Mouse (Mus musculus) heart, embryonic 11.5 days (tissue): ENCODE results near the gene Eln. TPM values are rescaled to one million over a fixed set of nuclear protein-coding genes. Genes with fewer than 3 reads are reported as not detected.

ENCODE experiments used
- ATAC-seq: fragments of 200-750 bp; cut with Nextera tagmentation; replicated peaks from 2 replicates; pipeline ENCODE4 v1.8.0; 2017; ENCODE audit warnings: moderate library complexity; ENCODE audit not compliant: insufficient number of reproducible peaks, low FRiP score, low TSS enrichment
- H3K27ac ChIP-seq: fragments of 300-500 bp; sonication (generic); 2 replicates; pipeline ENCODE4 v1.5.1; 2014; ENCODE audit warnings: mild to moderate bottlenecking, low read depth, low read length
- H3K27me3 ChIP-seq: fragments of 300-500 bp; sonication (generic); 2 replicates; pipeline ENCODE4 v1.6.1; 2014; ENCODE audit warnings: mild to moderate bottlenecking, low read length, mixed read lengths; ENCODE audit not compliant: control insufficient read depth, insufficient read depth
- H3K36me3 ChIP-seq: fragments of 300-500 bp; sonication (generic); 2 replicates; pipeline ENCODE4 v1.6.1; 2014; ENCODE audit warnings: mild to moderate bottlenecking, low read length, moderate library complexity, mixed read lengths; ENCODE audit not compliant: control insufficient read depth, insufficient read depth
- H3K4me1 ChIP-seq: fragments of 300-500 bp; sonication (generic); 2 replicates; pipeline ENCODE4 v1.6.1; 2014; ENCODE audit warnings: low read length; ENCODE audit not compliant: control insufficient read depth, insufficient read depth
- H3K4me2 ChIP-seq: fragments of 300-500 bp; sonication (generic); 2 replicates; pipeline ENCODE4 v1.6.1; 2014; ENCODE audit warnings: mild to moderate bottlenecking, moderate library complexity
- H3K4me3 ChIP-seq: fragments of 300-500 bp; sonication (generic); 2 replicates; pipeline ENCODE4 v1.5.1; 2014; ENCODE audit warnings: low read depth, low read length
- H3K9ac ChIP-seq: fragments of 300-500 bp; sonication (generic); 2 replicates; pipeline ENCODE4 v1.6.1; 2014; ENCODE audit warnings: mild to moderate bottlenecking, low read depth, low read length, moderate library complexity
- H3K9me3 ChIP-seq: fragments of 300-500 bp; sonication (generic); replicated peaks from 2 replicates; pipeline ENCODE4 v1.6.1; 2016; ENCODE audit warnings: low read length; ENCODE audit not compliant: control insufficient read depth
- WGBS: fragments of 180-500 bp; shearing (Covaris S2); extraction: QIAGEN DNeasy Blood & Tissue Kit; methylation state at CpG from one replicate; pipeline ENCODE4 v1.1.7; 2014; ENCODE audit not compliant: insufficient replicate concordance; 5-methylcytosine and 5-hydroxymethylcytosine counted together
- polyA plus RNA-seq: library from polyadenylated mRNA; unstranded; fragments of >200 nt; fragmentation: Nextera tagmentation; extraction: Ambion mirVana; gene quantifications from 2 replicates; pipeline ENCODE4 v1.2.1, GENCODE M21; 2014

Eln gene
- polyA plus RNA-seq, 1 experiment from 2014 or later = 24.3 TPM

DNA sequence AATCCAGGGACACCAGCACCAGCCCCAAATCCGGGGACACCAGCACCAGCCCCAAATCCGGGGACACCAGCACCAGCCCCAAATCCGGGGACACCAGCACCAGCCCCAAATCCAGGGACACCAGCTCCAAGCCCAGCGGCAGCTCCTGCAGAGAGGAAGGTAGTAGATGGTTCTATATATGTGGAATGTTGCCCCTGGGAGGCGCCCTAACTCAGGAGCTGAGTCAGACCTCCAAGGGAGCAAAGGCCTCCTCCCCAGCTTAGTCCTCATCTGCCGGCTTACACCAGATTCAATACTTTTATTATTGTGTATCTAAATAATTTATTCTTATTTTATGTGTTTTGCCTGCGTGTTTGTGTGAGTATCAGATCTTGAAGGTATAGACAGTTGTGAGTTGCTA, 36.0 kb downstream of the Eln start:
- no peaks in the 10 kb centered on the region for H3K36me3 ChIP-seq
- 55% methylated on average over 7 of the region's 7 CpGs for WGBS
- H3K9me3 ChIP-seq = no peaks in the 10 kb centered on the region
- no peak overlapping the region for H3K4me3 ChIP-seq
- no peaks in the 10 kb centered on the region for H3K4me1 ChIP-seq
- no peak overlapping the region for H3K9ac ChIP-seq
- H3K4me2 ChIP-seq = no peak overlapping the region
- no peak for ATAC-seq
- no peak overlapping the region for H3K27ac ChIP-seq
- 0 out of 2 replicates have a peak, but pooled peaks cover 2% of the 10 kb centered on the region for H3K27me3 ChIP-seq

DNA sequence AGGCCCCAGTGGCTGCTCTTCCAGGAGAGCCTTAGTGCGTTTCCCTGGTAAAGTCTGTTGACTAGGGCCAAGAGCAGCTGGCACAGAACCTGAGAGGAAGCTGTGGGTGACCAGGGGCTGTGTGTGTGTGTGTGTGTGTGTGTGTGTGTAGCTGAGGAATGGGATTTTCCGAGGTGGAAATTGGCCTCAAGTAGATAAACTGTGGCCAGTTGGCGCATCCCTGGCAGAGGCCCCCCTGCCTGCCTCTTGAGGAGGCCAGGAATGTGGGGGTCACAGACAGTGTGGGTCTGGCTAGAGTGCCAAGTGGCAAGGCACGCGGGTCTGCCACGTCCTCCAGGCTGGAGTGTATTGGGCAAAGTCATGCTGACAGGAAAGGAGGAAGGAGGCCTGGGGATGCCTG, 37.8 kb downstream of the Eln start:
- H3K4me3 ChIP-seq = no peak overlapping the region
- H3K4me1 ChIP-seq = no peaks in the 10 kb centered on the region
- H3K9me3 ChIP-seq = no peaks in the 10 kb centered on the region
- no peak overlapping the region for H3K4me2 ChIP-seq
- ATAC-seq = no peak
- no peak overlapping the region for H3K9ac ChIP-seq
- WGBS = 54% methylated on average over 6 of the region's 6 CpGs
- no peak overlapping the region for H3K27ac ChIP-seq
- 0 out of 2 replicates have a peak, but pooled peaks cover 2% of the 10 kb centered on the region for H3K27me3 ChIP-seq
- no peaks in the 10 kb centered on the region for H3K36me3 ChIP-seq

DNA sequence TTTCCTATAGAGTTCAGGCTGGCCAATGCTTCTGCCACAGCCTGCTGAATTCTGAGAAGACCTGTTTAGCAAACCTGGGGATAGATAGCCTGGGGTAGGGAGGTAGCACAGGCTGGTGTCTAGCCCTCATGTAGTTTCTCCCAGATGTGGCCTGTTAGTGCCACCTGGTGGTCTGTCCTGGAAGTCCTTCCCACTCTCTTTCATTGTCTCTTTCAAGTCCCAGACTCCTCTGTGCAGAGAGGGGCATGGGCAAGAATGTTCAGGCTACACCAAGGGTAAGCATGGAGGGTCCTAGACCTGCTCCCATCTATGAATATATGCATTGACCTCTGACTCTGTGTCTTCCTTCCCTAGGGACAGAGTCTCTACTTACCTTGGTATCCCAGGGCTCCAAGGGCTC, 43.0 kb downstream of the Eln start:
- no peaks in the 10 kb centered on the region for H3K36me3 ChIP-seq
- no peak overlapping the region for H3K27ac ChIP-seq
- no peak for ATAC-seq
- no peak overlapping the region for H3K9ac ChIP-seq
- no peak overlapping the region for H3K4me3 ChIP-seq
- H3K9me3 ChIP-seq = no peaks in the 10 kb centered on the region
- no peaks in the 10 kb centered on the region for H3K4me1 ChIP-seq
- 0 out of 2 replicates have a peak, but pooled peaks cover 5% of the 10 kb centered on the region for H3K27me3 ChIP-seq
- H3K4me2 ChIP-seq = no peak overlapping the region

DNA sequence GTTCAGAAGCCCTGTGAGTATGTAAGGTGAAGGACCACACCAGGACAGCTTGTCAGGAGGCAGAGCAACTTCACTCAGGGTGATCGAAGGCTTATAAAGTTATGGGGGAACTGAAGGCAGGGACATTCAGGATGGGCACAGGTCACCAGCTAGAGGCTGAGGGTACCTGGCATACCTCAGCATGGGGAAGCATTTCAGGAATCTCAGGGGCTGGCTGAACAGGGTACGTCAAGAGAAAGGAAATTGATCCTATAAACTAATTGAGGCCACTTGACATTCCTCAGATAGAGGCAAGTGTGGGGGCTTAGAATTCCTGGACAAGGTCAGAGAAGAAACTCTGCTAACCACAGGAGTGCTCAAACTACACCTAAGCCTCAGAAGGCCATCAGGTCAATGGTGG, 51.6 kb downstream of the Eln start:
- no peak for ATAC-seq

DNA sequence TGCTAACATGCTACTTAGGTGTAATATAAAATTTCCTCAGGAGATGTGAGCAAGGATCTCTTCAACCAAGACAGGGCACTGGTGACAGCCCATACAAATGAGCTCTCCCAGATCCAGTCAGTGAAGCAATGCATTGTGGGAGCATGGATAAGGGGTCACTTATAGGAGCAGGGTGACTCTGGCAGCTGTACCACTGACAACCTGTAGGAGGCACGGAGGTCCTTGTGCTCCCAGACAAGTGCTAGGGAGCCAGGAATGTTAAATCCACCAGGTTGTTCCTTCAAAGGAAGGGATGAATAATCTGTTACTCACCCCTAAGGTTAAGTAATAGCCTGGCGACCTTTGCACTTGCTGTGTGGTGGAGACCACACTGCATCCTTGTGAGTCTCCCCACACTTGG, 52.0 kb downstream of the Eln start:
- Histone ChIP-seq H3K36me3 (no peaks in the 10 kb centered on the region), H3K4me1 (0 out of 2 replicates have a peak, but pooled peaks cover 8% of the 10 kb centered on the region), H3K4me2 (no peak overlapping the region), H3K9ac (no peak overlapping the region), H3K9me3 (no peaks in the 10 kb centered on the region), H3K27ac (no peak overlapping the region), H3K27me3 (no peaks in the 10 kb centered on the region), H3K4me3 (no peak overlapping the region)
- WGBS = 15% methylated on average over 2 of the region's 2 CpGs
- no peak for ATAC-seq

More for the DNA sequence above, 51.6 kb downstream of the Eln start:
- Histone ChIP-seq H3K36me3 (no peaks in the 10 kb centered on the region), H3K27ac (no peak overlapping the region), H3K9ac (no peak overlapping the region), H3K4me1 (0 out of 2 replicates have a peak, but pooled peaks cover 8% of the 10 kb centered on the region), H3K27me3 (no peaks in the 10 kb centered on the region), H3K9me3 (no peaks in the 10 kb centered on the region), H3K4me3 (no peak overlapping the region), H3K4me2 (no peak overlapping the region)
- 37% methylated on average over 2 of the region's 2 CpGs for WGBS

DNA sequence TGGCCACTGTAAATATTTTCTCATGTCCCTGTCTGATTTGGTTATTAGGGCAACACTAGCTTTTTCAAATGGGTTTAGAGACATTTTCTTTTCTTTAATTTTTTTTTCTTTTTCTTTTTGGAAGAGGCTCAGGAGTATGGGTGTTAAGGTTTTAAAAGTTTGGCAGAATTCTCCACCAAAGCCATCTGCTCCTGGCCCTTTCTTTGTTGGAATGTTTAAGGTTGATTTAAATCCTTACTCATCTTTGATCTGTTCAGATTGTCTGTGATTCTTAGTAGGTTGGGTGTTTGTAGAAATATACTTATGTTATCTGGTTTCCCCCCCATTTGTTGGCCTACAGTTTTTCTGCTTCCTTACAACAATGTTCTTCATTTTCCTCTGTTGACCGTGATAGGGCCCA, 54.4 kb downstream of the Eln start:
- Histone ChIP-seq H3K27ac (no peak overlapping the region), H3K4me1 (0 out of 2 replicates have a peak, but pooled peaks cover 10% of the 10 kb centered on the region), H3K4me2 (no peak overlapping the region), H3K9me3 (no peaks in the 10 kb centered on the region), H3K4me3 (no peak overlapping the region), H3K9ac (no peak overlapping the region), H3K27me3 (no peaks in the 10 kb centered on the region), H3K36me3 (no peaks in the 10 kb centered on the region)
- ATAC-seq = no peak
- 83% methylated on average over 1 of the region's 1 CpGs for WGBS

DNA sequence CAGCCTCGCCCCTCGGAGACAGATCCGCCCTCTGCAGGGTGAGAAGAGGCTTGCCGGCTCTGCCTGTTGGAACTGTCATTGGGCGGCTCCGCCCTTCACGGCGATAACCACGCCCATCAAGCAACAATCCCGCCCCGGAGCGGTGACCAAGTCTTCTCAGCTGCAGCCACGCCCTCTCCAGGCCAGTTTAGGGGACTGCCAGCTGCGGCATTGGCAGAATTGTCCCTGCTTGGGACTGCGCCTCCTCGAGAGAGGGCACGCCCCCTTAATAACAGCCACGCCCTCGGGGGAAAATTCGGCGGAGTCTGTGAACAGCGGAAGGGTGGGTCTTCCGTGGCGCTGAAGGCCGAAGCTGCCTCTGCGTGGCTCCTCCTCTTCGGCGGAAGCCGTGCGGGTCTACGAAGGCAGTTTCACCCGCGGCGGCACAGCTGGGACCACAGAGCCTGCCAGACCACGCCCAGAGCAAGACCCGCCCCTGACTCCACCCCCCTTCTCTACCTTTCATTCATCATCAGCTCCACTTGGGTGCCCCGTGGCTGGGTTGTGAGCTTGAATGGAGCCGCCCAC, 58.3 kb downstream of the Eln start:
- Histone ChIP-seq H3K4me3 (peak overlapping the region; percentile 72), H3K27me3 (no peaks in the 10 kb centered on the region), H3K4me2 (peak overlapping the region; percentile 98), H3K9ac (peak overlapping the region; percentile 40; the same call in 1 of the 2 replicates), H3K4me1 (0 out of 2 replicates have a peak, but pooled peaks cover 2% of the 10 kb centered on the region), H3K27ac (peak overlapping the region; percentile 62), H3K9me3 (no peaks in the 10 kb centered on the region), H3K36me3 (no peaks in the 10 kb centered on the region)
- WGBS = under 1% methylated on average over 38 of the region's 38 CpGs
- ATAC-seq = peak; percentile 95

DNA sequence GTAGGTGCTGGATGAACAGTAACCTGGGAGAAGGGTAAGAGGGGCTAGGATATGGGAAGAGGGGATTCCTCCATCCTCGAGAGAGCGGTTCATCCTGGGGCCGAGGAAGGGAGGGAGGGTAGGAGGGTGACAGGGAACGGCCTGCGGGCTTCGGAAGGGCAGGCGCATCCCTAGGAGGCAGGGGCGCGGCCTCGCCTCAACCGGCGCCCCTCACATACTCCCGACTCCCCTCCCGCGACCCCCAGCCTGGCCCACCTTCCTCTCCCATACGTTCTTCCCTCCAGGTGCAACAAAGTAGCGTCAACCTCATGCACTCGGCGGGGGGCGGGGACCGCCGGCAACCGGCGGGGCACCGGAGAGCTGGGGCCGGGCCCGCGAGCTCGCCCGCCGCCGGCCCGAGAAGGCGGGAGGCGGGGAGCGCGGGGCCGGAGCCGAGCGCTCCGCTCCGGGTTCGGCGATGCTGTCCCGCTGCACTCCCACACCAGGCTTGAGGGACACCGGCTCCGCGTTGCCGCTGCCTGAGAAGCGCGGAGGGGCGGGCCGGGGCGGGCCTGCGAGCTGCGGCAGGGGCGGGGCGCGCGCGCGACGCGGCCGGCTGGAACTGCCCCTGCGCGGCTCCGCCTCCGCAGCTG, 58.9 kb downstream of the Eln start, which contains the start of gene Limk1:
Gene Limk1 (minus strand): TSS at position 513 of the 632 bp plus-strand sequence.
- Histone ChIP-seq H3K27me3 (no peaks in the 10 kb centered on the region), H3K4me2 (peak within 1 kb of the TSS; percentile 98), H3K36me3 (no peaks in the 10 kb centered on the region), H3K9me3 (no peaks in the 10 kb centered on the region), H3K9ac (peak within 1 kb of the TSS; percentile 80), H3K4me3 (peak within 1 kb of the TSS; percentile 72), H3K4me1 (0 out of 2 replicates have a peak, but pooled peaks cover 2% of the 10 kb centered on the region), H3K27ac (peak within 1 kb of the TSS; percentile 62)
- 1% methylated on average over 59 of the region's 69 CpGs for WGBS
- 0 out of 2 replicates have a peak, but pooled peaks have one; percentile 1 for ATAC-seq
